In genomic region chrX:10558625-10559024, GRCm38 (mm10) we compare ENCODE assay signal across 20 mouse cellular contexts.
"Had no signal": no experiment of that assay in that cellular context is flagged by ENCODE, and none has a peak within 500 bp of the region (broad histone marks: within the 10 kb centered on the region; RNA-seq: fewer than 3 reads in every experiment).

No protein-coding gene starts in this region.

- H3K4me3 ChIP-seq: limb, embryonic 12.5 days; limb, embryonic 15.5 days; midbrain, embryonic 12.5 days; midbrain, embryonic 15.5 days; neural tube, embryonic 12.5 days; neural tube, embryonic 15.5 days had no signal

- H3K27me3 ChIP-seq: limb, embryonic 12.5 days; limb, embryonic 15.5 days; midbrain, embryonic 12.5 days; midbrain, embryonic 15.5 days; neural tube, embryonic 12.5 days; neural tube, embryonic 15.5 days had no signal

- ATAC-seq: liver, postnatal 0 days; lung, postnatal 0 days; midbrain, embryonic 15.5 days had no signal

- H3K4me1 ChIP-seq: limb, embryonic 12.5 days; limb, embryonic 15.5 days; midbrain, embryonic 12.5 days; midbrain, embryonic 15.5 days; neural tube, embryonic 12.5 days; neural tube, embryonic 15.5 days had no signal

- H3K9ac ChIP-seq: limb, embryonic 12.5 days; limb, embryonic 15.5 days; liver, embryonic 14.5 days; liver, postnatal 0 days; lung, embryonic 14.5 days; midbrain, embryonic 12.5 days; midbrain, embryonic 15.5 days; neural tube, embryonic 12.5 days; neural tube, embryonic 15.5 days had no signal

- DNase-seq: kidney, postnatal 14 days; kidney, postnatal 4 days; left cerebral cortex, postnatal 4 days; liver, postnatal 0 days; lung, embryonic 14.5 days; right cerebral cortex, adult 18-20 months; right cerebral cortex, postnatal 25 days; thymus, adult 2 months; thymus, postnatal 14 days; thymus, postnatal 4 days had no signal

- H3K4me2 ChIP-seq: limb, embryonic 12.5 days; limb, embryonic 15.5 days; liver, embryonic 11.5 days; lung, embryonic 14.5 days; midbrain, embryonic 12.5 days; midbrain, embryonic 15.5 days; neural tube, embryonic 12.5 days; neural tube, embryonic 15.5 days had no signal

- H3K36me3 ChIP-seq: limb, embryonic 12.5 days; limb, embryonic 15.5 days; midbrain, embryonic 12.5 days; midbrain, embryonic 15.5 days; neural tube, embryonic 12.5 days; neural tube, embryonic 15.5 days had no signal

- H3K27ac ChIP-seq: limb, embryonic 12.5 days; limb, embryonic 15.5 days; liver, embryonic 14.5 days; macrophage; midbrain, embryonic 12.5 days; midbrain, embryonic 15.5 days; neural tube, embryonic 12.5 days; neural tube, embryonic 15.5 days had no signal

- H3K9me3 ChIP-seq: limb, embryonic 12.5 days; limb, embryonic 15.5 days; midbrain, embryonic 12.5 days; midbrain, embryonic 15.5 days; neural tube, embryonic 12.5 days; neural tube, embryonic 15.5 days had no signal
